Mouse (Mus musculus) cortical plate, adult 2 months (tissue): ENCODE data around the gene Wnt1. TPM values are rescaled to one million over a fixed set of nuclear protein-coding genes. Genes with fewer than 3 reads are reported as not detected.

Experiments
- H3K27ac ChIP-seq: fragments of 200-500 bp; 2 replicates; pipeline ENCODE4 v1.5.1; 2012; ENCODE audit warnings: low read length, control low read depth, inconsistent platforms; ENCODE audit not compliant: insufficient read depth
- H3K4me1 ChIP-seq: fragments of 200-500 bp; 2 replicates; pipeline ENCODE4 v1.6.1; 2011; ENCODE audit warnings: low read length; ENCODE audit not compliant: control insufficient read depth, insufficient read depth
- H3K4me3 ChIP-seq: fragments of 200-500 bp; 2 replicates; pipeline ENCODE4 v1.5.1; 2011; ENCODE audit warnings: mild to moderate bottlenecking, low read length, control low read depth; ENCODE audit not compliant: insufficient read depth
- CTCF ChIP-seq: fragments of 200-500 bp; IDR thresholded peaks from 2 replicates; pipeline ENCODE4 v1.5.1; 2011; ENCODE audit warnings: mild to moderate bottlenecking, control low read depth, low read length; ENCODE audit not compliant: insufficient read depth; ENCODE audit errors: extremely low read depth
- POLR2A ChIP-seq: fragments of 200-500 bp; IDR thresholded peaks from 2 replicates; pipeline ENCODE4 v1.6.1; 2011; ENCODE audit warnings: mild to moderate bottlenecking, low read length, control low read depth; ENCODE audit not compliant: insufficient read depth; ENCODE audit errors: extremely low read depth
- polyA plus RNA-seq: library from polyadenylated mRNA; depleted of rRNA; stranded (reverse); fragments of >200 nt; gene quantifications from 2 replicates; pipeline ENCODE4 v1.2.3, GENCODE M21; 2012; rRNA removed

The Wnt1 gene
- polyA plus RNA-seq, 1 experiment, result 0.15 TPM

DNA sequence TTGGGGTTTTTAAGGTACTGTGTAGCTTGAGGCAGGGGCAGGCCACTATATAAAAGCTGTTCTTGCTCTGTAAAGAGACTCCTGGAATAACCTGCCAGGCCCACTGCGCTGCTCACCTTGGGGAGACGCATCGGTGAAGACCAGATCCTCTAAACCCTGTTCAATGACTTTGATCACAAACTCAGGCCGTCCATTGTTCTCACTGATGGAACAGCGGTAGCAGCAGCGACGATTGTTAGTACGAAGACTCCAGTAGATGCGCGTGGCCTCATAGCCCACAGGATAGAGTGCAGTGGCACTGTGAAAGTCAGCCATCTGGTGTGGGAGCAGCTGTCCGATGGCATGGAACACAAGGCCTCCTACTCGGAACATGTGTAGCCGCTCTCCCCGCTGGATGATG lies 49.5 kb downstream of the Wnt1 start:
- TF ChIP-seq CTCF (no peak), POLR2A (no peak)
- Histone ChIP-seq H3K4me1 (no peaks in the 10 kb centered on the region), H3K4me3 (no peak overlapping the region), H3K27ac (no peak overlapping the region)

DNA sequence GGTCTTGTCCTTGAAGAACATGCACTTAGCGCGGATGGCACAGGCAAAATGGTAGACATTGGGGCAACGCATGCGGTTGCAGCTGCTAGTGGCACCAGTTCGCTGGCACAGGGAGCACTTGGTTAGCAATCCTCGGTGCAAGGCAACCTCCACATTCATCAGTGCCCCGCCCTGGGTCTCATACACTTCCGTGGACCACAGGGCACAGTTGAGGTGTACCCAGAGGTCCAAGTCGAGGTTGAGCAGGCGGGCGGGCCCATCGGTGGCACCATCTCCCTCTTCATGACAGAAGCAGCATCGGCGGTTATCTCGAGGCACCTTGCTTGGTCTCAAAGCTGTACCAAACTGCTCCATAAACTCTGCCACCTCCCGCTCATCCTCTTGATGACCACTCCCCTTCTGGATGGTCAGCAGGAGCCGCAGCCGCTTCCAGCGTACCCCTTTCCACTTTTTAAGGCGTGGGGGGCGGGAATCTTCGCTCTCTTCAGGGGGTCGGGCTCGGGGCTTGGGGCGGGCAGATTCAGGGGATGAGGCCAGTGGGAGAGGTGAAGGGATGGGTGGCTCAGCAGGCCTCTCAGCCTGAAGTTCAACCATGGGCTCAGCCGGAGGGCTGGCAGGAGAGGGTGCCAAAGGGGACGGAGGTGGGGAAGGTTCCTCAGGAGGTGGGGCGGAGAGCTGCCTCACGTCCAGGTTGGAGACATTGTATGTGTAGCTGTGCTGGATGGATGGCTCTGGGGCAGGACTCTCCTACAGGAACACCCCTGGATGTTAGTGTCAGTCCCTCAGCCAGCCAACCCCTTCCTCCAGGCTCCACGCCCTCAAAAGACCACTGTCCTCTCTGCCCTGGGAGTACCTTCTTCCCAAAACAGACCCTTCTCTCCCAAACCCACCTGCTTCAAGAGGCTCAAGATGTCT lies 50.3 kb downstream of the Wnt1 start:
- H3K4me3 ChIP-seq, result no peak overlapping the region
- TF ChIP-seq POLR2A (no peak), CTCF (no peak)
- no peaks in the 10 kb centered on the region for H3K4me1 ChIP-seq
- H3K27ac ChIP-seq, result no peak overlapping the region

Other genes with a start within 250 kb of the Wnt1 start
- 17.4 and 17.9 TPM in 2 replicates for gene Ccnt1, start 218.9 kb upstream of the Wnt1 start, polyA plus RNA-seq
- not detected in 2 replicates for gene 4930415O20Rik, start 218.9 kb upstream of the Wnt1 start, polyA plus RNA-seq
- gene Adcy6, start 179.8 kb upstream of the Wnt1 start, polyA plus RNA-seq, result 38.2 and 44.3 TPM in 2 replicates
- gene Cacnb3, start 159.0 kb upstream of the Wnt1 start, polyA plus RNA-seq, result 339 and 348 TPM in 2 replicates
- 53.4 and 60.5 TPM in 2 replicates for gene Ddx23, start 127.0 kb upstream of the Wnt1 start, polyA plus RNA-seq
- 34.5 and 37.4 TPM in 2 replicates for gene Rnd1, start 112.4 kb upstream of the Wnt1 start, polyA plus RNA-seq
- 9.3 and 10.6 TPM in 2 replicates for gene Ccdc65, start 81.7 kb upstream of the Wnt1 start, polyA plus RNA-seq
- gene Fkbp11, start 61.7 kb upstream of the Wnt1 start, polyA plus RNA-seq, result 2.1 TPM in 2 replicates
- 701 and 730 TPM in 2 replicates for gene Arf3, start 26.6 kb upstream of the Wnt1 start, polyA plus RNA-seq
- 2.6 and 3.1 TPM in 2 replicates for gene Wnt10b, start 11.7 kb upstream of the Wnt1 start, polyA plus RNA-seq
- gene Ddn, start 19.6 kb downstream of the Wnt1 start, polyA plus RNA-seq, result 723 and 876 TPM in 2 replicates
- 71.3 and 75.7 TPM in 2 replicates for gene Prkag1, start 41.7 kb downstream of the Wnt1 start, polyA plus RNA-seq
- 33.0 and 37.9 TPM in 2 replicates for gene Kmt2d, start 81.3 kb downstream of the Wnt1 start, polyA plus RNA-seq
- gene Rhebl1, start 104.7 kb downstream of the Wnt1 start, polyA plus RNA-seq, result 18.3 and 19.9 TPM in 2 replicates
- 0.25 and 0.28 TPM in 2 replicates for gene Dhh, start 108.7 kb downstream of the Wnt1 start, polyA plus RNA-seq
- gene Lmbr1l, start 128.4 kb downstream of the Wnt1 start, polyA plus RNA-seq, result 24.7 and 27.1 TPM in 2 replicates
- 1,160 and 1,231 TPM in 2 replicates for gene Tuba1b, start 144.7 kb downstream of the Wnt1 start, polyA plus RNA-seq
- 0.35 and 0.55 TPM in 2 replicates for gene Gm49450, start 163.7 kb downstream of the Wnt1 start, polyA plus RNA-seq
- gene Tuba1a, start 163.8 kb downstream of the Wnt1 start, polyA plus RNA-seq, result 1,321 and 1,512 TPM in 2 replicates
- gene Tuba1c, start 240.0 kb downstream of the Wnt1 start, polyA plus RNA-seq, result 5.5 and 7.1 TPM in 2 replicates